Mouse (Mus musculus) MN1 (cell line): Measurements from ENCODE around the gene Heatr5a.

Source experiments
- DNase-seq: peaks from one replicate; pipeline ENCODE4 v3.0.0-alpha.2; 2016; ENCODE audit warnings: low spot score

Heatr5a gene

DNA sequence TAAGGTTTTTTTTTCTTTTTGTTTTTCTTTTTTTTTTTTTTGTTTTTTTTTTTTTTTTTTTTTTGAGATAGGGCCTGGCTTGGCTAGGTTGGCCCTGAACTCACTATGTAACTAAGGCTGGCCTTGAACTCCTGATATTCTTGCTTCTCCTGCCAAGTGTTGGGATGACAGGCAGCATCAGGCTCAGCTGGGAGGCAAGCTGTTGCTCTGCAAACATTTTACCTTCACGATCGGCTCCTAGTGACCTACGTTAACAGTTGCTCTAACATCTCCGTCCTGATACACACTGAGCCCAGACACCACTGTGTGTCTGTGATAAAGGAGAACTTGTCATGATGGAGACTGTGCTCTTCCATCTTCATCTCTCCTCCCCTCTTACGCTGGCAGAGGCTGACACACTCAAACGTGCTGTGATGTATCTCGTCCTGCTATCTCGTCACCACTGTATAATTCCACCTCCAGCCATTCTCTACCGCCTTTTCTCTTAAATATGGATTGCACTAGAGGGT, 87.8 kb downstream of the Heatr5a start:
- no peak for DNase-seq

DNA sequence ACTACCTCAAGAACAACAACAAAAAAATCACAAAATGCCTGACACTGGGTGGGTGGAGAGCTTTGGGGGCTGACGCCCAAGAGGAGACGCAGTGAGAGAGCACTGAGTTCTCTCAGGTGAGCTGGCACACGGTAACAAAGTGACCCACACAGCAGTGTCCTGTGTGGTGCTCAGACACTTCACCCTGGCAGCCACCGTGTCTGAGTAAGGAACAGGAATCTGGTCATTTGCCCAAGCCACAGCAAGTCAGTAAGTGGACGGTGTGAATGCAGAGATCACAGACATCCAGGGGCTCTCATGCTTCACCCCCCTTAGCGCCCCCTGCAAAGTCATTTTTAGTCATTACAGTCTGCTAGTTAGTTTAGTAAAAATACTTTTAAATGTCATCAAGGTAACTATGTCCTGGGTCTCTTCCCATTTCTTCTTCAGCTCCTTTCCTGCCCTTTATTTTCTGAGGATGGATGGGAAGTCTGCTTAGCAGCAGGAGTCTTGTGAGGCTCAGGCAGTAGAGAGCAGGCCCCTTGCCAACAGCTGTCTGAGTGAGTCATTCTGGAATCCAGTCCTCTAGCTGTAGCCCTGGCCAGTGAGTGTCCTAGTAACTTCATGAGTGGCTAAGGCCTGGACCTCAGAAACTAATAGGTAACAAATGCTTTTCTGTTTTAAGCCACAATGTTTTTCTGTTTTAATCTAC, 88.4 kb downstream of the Heatr5a start:
- peak; percentile 68 for DNase-seq

DNA sequence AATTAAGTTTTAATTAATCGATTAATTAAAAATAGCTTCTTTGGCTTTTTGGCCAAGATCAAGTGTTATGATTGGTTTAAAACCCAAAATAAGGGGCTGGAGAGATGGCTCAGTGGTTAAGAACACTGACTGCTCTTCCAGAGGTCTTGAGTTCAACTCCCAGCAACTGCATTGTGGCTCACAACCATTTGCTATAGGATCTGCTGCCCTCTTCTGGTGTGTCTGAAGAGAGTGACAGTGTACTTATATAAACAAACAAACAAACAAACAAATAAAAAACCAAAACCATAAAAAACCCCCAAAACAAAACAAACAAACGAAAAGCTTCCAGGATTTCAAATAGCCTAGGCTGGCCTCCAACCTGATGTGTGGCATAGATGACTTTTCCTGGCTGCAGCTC, 89.3 kb downstream of the Heatr5a start:
- DNase-seq: no peak

DNA sequence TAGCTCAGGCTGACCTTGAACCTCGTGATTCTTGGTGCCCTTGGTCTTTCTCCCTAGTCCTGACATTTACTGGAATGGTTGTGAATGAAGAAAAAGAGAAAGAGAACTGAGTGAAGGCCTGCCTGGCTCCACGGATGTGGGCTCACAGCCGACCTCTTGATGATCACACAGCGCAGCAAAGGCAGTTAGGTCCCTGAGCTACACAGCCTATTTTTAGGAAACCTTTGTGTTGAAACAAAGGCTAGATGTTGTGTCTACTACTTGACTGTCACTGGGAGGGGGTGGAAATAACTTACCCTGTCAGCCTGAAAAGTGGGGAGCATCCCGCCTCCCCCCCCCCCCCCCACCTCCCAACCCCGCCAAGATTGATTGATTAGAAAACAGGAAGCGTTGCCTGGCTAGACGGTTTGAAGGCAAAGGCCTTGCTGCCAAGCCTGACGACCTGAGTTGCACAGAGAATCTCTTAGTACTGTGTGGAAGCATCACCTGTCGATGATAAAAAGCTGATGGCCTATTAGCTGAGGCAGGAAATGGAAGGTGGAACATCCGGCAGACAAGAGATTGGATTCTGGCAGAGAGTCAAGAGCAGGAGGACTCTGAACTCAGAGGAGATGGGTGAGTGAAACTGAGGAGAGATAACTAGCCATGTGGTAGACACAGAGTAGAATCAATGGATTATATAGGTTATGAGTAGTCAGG, 99.5 kb downstream of the Heatr5a start:
- no peak for DNase-seq

DNA sequence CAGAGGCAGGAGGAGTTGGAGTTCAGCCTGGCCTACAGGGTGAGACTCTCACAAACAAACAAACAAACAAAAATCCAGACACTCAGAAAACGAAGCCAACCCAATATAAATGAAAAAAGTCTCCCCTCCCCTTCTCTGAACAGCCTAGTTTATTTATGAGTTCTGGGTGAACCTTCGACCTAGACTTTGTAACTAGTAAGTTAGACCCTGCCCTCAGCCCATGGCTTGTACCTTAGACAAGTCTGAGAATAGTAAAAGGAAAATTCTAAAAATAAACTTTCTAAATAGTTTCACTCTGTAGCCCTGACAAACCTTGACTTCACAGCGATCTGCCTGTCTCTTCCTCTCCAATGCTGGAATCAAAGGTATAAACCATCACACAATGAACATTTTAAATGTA, 101.6 kb downstream of the Heatr5a start:
- DNase-seq: no peak

DNA sequence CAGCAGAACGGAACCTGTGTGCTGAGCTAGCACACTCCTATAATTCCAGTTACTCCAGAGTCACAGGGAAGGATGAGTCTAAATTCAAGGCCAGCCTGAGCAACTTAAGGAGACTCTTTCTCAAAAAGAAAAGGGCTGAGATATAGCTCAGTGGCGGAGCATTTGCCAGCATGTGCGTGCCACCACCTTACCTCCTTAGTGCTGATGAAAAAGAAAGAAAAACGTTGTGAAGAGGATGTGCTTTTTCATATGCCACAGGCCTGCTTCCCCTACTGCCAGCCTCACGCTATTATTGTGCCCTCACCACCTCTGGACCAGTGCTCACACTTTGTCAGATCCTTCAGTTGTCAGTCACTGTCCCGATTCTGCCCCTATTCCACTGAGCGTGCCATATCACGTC, 104.0 kb downstream of the Heatr5a start:
- DNase-seq: no peak

DNA sequence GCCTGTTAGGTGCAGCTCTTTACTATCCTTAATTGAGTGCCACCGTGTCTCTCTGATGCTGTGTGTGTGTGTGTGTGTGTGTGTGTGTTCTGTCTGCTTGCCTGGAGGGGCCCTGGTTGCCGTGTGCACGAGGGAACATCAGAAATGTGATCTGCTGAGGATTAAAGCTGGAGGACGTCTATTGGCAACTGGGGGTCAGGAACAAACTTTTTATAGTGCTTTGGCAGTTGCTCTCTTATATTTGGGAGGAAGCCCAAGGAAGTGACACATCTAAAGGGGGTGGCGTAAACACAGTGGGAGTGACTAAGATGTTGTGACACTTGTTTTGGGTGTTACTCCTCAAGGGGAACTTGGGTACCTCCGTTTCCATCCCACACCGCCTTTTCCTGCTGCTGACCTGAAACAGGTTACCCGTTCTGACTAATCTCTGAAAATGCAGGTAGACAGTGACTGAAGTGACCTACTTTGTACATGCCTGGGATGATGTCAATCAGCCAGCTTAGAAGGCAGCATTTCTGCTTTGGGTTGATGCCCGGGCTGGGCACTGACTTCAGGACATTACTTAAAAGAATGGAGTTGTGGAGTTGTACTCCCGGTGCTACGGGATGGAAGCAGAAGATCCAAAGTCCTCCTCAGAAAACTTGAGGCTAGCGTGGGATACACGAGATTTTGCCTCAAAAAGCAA, 104.8 kb downstream of the Heatr5a start:
- no peak for DNase-seq

DNA sequence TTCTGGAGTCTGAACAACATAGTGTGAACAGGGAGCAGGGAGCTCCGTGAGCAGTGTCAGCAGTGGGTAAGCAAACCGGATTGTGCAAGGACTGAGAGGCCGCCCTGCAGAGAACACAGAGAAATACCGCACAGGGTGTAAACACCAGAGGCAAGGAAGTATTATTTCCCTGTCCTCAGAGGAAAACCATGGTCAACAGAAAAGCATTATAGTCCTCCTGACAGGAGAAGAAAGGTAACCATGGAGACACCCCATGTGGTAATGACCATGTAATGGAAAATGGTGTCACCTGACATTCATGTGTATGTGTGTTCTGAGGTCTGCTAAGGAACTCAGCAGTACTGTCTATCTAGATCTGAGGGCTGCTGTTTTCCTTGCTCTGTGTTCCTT, 105.3 kb downstream of the Heatr5a start:
- DNase-seq: peak; percentile 35

DNA sequence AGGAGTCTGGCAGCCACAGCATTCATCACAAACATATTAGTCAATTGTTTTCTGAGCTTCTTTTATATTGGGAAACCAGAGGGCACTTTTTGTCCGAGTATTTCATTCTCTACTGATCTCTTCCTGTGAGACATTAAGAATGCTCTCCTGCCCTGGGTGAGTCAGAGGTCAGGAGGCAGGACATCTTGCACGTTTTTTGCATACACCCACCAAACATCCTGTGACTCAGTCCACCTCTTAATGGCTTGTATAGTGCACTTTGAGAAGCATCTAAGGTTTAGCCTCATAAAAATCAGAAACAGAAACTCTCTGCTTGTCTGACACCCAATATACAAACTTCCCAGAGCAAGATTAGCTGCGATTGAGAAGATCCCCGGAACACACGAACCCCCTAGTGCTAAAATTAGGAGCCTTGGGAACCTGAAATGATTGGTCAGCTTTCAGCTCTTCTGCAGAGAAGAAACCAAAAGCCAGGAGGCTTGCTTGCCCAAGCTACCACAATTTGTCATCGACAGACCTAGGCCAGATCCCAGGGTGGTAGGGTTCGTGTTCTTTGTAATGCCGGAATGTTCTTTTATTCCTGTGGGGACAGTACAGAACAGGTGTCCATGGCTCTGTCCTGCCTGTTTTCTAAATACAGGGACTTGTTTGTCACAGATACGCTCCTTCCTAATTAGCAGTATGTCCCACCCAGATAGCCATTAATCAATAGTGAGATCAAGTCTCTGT, 105.9 kb downstream of the Heatr5a start:
- no peak for DNase-seq

DNA sequence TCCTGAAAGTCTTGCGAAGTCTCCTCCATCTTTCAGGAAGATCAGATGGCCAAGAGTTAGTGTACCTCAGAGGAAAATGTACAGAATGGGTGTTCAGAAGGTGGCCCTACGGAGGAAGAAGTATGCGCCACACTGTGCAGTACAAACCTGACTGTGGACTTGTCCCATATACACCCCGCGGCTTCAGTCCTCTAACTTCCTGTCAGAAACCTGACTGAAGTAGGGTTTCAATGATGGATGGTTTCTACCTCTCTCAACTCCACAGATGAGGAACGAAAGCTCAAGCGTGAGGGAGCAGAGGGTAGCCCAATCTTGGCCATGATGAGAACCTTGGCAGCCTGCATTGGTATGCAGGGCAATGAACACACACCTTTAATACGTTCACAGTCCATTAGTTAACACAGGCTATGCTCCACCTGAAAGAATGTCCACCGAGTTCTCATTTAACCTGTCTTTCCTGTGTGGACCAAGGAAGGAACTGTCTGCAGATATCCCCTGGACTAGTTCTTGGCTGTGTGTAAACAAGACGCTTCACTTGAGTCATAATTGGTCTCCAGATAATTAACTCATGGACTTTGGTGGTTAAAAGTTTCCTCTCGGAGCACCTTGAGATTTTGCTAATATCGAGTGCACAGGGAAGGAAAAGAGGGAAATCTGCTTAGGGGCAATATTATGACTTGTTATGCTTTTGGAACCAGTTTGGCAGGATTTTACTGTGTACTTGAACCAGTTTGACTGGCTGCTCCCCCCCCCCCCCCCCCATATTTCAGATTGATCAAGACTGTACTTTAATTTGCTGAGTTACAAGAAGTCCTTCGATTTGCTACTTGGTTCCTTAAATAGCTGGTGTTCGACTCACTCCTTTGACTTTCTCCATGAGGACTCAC, 107.8 kb downstream of the Heatr5a start:
- DNase-seq: no peak

DNA sequence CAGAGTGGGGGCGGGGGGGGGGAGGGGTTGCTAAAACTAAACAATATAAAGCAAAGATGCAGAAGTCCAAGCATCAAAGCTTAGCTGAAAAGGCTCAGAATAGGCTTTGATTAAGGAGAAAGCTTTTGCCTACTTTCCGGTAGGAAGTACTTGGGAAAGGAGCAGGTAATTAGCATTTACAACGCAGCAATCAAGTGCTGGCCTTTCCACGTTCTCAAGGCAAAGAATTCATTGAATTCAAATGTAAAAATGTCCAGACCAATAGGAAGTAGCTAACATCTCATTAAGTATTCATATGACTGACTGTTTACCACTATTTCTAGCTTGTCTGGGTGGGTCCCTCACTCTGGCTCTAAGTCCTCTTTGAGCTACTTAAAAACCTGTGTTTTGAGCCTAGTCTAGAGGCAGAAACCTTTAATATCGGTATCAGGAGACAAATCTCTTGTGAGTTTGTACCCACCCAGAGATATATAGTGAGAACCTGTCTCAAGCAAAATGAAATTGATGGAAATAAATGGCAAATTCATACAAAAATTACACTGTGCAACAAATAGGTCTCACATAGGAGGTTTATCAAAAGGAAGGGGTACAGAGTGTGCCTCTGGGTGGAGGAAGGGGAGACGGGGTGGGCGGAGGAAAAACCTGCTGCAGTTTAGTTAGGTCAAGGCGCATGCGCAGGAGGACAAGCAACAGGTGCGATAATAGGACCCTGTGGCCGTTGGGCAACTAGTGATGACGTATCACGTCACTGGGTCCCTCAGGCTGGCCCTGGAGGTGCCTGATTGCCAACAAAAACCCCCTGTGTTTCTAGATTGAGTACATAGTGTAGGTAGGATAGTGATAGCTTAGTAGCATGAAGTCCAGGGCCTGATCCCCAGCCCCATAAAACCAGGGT, 112.7 kb downstream of the Heatr5a start:
- no peak for DNase-seq

DNA sequence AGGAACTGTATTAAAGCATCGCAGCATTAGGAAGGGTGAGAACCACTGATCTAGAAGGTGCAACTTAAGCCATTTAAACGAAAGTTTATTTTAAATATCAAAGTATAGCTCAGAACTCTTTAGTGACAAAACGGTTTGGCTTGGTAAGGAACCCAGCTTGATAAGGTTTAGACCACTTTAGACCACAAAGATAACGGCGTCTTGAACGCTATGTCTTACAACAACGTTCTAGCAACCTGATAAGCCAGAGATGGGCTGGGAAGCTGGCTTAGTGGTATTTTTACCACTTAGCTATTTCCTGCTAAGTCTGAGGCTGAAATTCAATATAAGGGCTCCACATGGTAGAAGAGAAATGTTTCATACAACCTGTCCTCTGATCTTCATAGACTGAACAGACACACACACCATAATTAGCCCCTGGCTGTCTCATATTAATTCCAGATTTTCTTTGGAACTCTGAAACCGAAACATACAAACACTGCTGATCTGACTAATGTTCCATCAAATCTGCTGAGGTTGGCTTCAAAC, 114.3 kb downstream of the Heatr5a start:
- no peak for DNase-seq

DNA sequence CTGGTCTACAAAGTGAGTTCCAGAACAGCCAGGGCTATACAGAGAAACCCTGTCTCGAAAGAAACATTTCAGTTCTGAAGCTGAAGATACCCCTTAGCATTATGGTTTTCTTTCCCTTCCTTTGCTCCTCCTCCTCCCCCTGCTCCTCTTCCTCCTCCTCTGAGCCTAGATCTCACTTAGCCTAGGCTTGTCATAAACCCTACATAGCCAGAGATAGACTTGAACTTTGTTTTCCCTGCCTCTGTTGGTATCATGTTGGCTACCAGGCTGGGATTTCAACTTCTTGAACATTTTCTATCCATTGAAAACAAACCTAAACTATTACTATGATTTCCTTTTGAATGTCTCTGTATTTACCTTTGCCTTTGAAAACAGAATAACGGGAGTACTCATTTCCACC, 115.2 kb downstream of the Heatr5a start:
- DNase-seq: no peak

DNA sequence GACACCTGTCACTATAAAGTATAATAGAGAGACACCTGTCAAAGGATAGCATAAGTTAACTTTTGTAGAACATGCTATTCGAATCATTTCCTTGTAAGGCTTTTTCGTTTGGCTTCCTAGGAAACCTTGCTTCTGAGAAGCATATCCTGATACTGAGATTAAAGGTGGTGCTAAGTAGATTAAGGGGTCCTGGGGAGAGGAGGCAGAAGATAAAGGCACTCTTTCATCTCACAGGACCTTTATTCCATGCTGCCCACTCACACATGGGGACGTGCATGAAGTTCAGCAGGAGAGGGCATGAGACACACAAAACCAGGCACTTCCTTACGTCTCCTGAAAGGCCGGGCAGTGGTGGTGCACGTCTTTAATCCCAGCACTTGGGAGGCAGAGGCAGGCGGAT, 115.7 kb downstream of the Heatr5a start:
- no peak for DNase-seq

DNA sequence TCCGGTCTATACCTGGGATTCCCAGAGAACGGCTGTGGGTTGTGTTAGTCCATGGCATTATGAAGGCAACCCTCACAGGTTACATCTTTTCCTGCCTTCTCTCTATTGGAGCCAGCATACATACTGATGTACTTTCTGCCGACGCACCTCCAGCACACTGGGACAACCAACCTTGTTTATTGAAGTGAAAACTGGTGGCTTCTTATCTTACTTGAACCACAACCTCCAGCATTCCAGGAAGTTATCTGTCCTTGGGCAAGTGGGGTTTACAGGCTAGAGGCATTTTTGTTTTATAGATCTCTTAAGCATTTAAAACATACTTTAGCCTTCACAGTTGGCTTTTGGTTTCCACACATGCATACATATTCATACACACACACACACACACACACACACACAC, 119.5 kb downstream of the Heatr5a start:
- DNase-seq: no peak

DNA sequence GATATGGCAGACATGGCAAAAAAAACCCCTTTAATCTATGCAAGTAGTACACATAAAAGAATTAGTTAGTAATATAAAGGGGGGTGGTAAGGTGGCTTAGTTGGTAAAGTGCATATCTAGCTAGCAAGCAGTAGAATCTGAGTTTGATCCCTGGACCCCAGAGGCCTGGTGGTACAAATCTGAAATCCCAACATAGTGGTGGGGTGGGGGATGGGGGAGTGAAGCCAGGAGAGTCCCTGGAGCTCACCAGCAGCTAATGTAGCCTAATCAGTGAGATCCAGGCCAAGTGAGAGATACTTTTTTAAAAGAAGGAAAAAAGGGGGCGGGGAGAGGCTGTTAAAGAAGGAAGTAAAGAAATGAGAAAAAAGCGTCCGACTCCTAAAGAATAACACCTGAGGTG, 120.0 kb downstream of the Heatr5a start:
- DNase-seq: no peak

DNA sequence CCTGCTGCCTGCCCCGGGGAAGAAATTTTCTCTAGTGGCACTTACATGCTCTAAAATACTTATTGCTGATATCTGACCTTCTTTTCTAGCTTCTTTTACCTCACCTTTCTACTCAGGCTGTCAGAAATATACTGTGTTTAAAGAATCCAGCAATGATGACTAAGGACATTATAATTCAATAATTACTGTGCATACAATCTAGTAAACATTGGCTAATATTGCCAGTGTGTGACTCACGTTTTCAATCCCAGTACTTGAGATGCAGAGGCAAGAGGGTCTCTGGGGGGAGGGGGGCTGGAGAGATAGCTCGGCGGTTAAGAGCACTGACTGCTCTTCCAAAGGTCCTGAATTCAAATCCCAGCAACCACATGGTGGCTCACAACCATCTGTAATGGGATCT, 120.8 kb downstream of the Heatr5a start:
- DNase-seq: no peak

DNA sequence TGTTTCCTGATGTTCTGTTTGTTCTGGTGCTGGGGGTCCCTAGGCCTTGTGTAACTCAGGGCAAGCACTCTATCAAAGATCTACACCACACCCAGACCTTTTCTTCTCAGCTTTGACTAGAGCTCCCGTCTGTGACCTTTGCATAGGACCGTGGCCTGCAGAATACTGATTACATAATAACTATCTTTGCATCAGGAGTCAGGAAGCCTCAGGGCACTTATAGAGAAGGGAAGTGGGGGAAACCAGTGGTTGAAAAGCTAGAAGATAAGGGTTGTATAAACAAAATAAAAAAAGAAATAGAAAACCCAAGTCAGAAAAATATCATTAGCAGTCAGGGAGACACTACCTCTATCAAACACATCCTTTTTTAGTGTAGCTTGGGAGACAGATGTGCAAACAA, 121.2 kb downstream of the Heatr5a start:
- no peak for DNase-seq

DNA sequence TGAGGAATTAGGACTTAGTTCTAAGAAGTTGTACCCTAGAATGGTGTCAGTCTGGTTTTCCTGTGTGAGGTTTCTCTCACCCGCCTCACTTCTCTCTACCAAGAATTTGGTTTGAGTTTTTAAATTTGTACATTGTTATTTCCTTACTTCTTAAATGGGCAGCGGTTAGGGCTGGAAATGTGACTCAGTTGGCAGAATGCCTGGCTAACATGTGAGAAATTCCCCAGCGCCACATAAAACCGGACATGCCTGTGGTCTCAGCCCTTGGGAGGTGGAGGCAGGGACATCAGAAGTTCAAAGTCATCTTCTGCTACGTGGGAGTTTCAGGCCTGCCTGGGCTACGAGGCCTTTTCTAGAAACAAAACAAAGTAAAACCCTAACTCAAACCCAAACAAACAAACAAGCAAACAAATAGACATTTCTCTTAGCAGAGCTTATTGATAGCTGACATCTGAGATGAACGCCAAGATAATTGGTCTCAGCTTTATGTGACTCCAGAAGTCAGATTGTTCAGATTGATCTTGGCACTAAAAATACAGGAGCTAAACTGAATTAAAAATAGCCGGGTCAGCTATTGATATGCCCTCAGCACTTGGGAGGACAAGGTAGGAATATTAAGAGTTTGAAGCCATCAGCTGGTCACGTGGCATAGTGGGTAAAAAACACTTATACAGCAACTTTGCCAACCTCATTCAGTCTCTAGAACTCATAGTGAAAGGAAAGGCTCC, 123.0 kb downstream of the Heatr5a start:
- DNase-seq: peak; percentile 42

DNA sequence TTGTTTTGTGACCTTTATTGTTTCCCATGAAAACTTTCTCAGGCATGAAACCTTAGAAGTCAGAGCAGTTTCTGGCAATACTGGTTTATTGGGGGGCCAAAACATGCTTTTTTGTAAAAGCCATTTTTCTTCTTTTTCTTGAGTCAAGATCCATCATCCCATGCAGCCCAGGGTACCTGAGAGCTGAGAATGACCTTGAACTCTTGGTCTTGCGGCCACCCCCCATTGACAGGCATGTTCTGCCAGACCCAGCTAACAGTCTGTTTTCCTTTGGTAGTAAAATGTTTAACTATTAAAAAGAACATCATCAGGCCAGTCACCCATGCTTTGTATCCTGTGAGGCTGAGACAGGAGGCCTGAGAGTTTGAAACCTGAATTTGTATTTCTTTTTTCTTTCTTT, 125.9 kb downstream of the Heatr5a start:
- no peak for DNase-seq
